Mouse (Mus musculus) spleen, postnatal 10 days (tissue): ENCODE results near the gene Stmnd1.
"Not testable (repeated sequence)": the region's sequence is repeated elsewhere in the genome, so short reads cannot be mapped to it uniquely, and the experiment has no call there.

ENCODE experiments used
- DNase-seq, 2 experiments: peaks; one replicate each; pipeline ENCODE4 v3.0.0; 2021 to 2022; ENCODE audit warnings: low spot score in 2 of 2

Stmnd1 gene

GRCm38 (mm10) chr13:46273453-46274110, at the start of gene Stmnd1:
Gene Stmnd1 (plus strand): TSS chr13:46273721.
- DNase-seq, result no peak

DNA sequence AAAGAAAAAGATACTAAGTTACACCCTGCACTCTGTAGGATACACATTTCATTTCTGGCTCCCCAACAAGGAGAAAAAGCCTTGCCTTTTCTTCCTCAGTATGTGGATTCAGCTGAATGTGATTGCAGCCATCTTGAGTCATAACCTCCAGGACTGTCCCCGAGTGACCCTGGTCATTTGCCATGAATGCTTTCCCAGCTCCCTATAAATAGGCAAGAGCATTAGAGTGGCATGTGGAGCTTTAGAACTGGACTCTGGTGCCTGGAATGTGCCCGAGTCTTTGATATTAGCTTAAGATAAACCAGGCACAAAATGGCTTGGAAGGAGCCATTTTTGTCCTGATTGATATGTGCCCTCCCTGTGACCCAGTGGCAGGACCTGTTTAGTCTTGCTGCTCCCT, 46.6 kb upstream of the Stmnd1 start:
- DNase-seq, result no peak

DNA sequence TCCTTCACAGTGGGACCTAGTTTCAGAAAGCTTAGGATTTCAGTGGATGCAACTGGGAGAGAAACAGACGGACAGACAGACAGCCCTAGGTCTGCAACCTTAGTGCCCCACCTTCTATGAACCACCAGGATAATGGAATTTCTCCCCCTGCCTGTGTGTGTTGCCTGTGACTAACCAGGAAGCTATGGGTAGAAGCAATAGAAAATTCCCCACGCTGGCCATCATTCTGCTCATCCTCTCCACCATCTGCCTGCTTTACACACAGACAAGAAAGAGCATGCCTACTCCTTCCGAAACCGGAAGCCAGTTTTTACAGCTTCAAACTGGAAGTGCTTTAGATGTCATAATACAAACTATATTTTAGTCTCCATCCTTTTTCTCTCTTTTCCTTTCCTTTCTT, 46.0 kb upstream of the Stmnd1 start:
- no peak for DNase-seq

DNA sequence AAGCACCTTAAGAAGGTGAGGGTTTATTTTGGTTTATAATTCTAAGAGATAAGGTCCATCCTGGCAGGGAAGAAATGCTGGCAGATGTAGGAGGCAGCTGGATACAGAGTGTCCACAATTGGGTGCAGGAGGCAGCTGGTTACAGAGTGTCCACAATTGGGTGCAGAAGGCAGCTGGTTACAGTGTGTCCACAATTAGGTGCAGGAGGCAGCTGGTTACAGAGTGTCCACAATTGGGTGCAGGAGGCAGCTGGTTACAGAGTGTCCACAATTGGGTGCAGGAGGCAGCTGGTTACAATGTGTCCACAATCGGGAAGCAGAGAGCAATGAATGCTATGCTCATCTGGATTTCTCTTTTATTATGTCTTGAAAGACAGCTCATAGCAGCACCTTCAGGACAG, 44.8 kb upstream of the Stmnd1 start:
- not testable (repeated sequence) for DNase-seq

GRCm38 (mm10) chr13:46231514-46232085, 41.9 kb upstream of the Stmnd1 start:
- no peak for DNase-seq

GRCm38 (mm10) chr13:46237723-46238349, 35.7 kb upstream of the Stmnd1 start:
- no peak for DNase-seq

DNA sequence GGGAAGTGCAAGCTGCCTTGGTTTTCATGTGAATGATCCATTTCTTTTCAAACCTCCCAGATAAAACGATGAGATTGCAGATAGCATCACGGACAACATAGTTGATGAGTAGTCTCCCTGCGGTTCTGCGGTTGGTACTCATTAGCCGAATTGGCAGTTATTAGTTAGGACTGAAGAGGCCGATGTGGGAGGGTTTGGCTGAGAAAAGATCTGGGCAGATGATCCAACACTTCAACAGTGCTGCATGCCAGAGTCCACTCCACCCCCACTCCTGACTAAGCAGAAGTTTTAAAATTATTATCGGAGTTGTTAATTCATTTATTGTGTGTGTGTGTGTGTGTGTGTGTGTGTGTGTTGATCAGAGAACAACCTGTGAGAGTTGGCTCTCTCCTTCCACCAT, 34.7 kb upstream of the Stmnd1 start:
- no peak for DNase-seq

- no peak for DNase-seq
Measured at GRCm38 (mm10) chr13:46241391-46242188, 31.9 kb upstream of the Stmnd1 start.

DNA sequence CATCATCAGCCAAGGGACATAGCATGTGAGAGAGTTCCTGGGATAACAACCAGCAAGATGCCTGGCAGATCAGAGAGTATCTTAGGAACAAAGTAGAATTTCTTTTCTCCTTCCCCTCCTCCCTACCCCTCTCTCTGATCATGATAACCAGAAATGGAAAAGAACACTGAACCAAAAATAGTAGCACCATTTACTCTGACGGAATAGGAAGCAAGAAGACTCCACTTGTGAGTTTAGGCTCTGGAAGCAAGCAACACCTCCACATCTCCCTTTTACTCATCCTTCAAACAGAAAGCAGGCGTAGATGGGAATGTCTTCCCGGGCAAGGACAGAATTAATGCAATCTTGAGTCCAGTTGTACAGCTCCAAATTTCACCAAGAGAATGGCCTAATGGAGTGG, 19.8 kb upstream of the Stmnd1 start:
- no peak for DNase-seq

DNA sequence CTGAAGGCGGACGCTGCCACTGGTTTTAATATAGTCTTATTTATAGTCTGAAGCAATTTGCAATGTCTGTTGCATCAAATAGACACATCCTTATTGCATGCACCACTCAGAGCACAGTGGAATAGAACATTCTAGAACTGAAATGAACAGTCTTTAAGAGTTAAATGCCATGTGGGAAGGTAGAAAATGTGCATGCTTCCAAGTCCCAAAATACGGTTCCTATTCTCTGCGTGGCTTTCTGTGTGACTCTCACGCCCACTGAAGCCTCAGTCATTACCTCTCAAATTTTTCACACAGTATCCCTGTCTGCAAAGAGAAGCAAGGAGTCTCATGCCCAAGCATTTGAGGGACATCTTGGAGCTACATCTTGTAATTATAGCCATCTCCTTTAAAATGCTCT, 19.4 kb upstream of the Stmnd1 start:
- no peak for DNase-seq

DNA sequence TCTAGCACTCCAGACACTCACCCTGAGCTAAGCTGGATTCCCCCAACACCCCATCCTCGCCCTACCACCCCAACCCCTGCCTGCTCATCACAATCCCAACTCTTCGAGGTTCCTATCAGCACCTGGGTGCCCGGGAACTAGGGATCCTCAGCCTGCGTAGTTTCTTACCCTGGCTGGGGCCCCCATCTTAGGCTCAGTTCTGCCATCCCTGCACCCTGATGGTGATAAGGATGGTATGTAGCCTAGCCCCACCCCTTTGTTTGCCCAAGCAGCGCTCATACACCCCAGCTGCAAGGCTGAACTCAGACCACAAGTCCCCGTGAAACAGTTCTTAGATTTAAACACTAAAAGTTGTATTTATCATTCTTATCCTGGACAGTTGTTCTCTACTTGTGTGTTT, 17.9 kb upstream of the Stmnd1 start:
- DNase-seq, result no peak

GRCm38 (mm10) chr13:46257847-46258246, 15.7 kb upstream of the Stmnd1 start:
- peak in 1 of 2 experiments; percentile 59 for DNase-seq

DNA sequence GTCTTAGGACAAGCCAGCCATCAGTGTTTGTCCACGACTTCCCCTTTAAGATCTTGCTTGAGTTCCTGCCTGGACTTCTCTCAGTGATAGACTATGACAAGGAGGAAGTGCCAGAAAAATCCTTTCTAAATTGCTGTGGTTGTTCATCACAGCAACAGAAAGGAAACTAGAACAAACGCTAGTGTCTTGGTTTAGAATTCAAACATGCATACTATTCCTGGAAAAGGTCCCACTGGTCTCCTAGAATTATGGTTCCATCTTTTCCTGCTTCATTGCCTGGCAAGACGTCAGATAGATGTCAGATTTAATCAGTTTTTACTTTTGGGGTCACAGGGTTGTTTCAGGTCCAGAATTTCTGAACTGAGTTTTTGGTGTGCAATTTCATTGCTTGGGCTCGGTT, 14.0 kb upstream of the Stmnd1 start:
- DNase-seq, result no peak

DNA sequence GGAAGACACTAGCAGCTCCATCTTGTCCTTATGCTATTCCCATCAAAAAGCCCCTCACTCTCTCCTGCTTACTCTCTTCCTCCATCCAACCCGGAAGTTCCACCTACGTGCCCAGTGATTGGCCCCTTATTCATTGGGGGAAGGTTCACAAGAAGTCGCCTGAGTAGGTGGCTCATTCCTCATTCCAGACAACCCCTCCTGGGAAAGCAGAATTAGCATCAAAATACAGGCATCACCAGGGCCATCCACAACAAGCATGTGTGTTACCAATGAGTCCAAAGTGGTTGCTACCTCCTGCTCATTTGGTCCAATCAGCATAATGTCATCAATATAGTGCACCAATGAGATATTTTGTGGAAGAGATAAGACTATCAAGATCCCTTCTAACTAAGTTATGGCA, 12.3 kb upstream of the Stmnd1 start:
- no peak for DNase-seq

GRCm38 (mm10) chr13:46267783-46268182, 5.7 kb upstream of the Stmnd1 start:
- DNase-seq, result no peak

DNA sequence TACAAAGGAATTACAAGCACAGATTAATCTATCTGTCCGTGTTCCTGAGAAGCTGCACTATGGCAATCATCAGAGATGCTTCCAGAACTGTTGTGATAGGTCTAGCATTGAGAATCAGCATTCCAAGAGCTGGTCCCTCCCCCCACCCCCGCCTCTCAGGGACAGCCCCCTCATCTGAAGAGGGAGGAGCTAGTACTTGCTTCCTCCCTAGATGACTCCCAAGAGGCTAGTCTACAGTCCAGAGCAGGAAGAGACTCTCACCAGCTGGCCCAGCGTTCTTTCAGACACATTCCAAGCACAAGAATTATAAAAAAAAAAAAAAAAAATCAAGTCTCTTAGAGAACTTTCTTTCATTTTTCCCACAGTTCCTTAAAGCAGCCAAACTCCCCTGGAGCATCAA, 5.2 kb upstream of the Stmnd1 start:
- DNase-seq, result no peak

GRCm38 (mm10) chr13:46268815-46269445, 4.6 kb upstream of the Stmnd1 start:
- DNase-seq, result no peak

DNA sequence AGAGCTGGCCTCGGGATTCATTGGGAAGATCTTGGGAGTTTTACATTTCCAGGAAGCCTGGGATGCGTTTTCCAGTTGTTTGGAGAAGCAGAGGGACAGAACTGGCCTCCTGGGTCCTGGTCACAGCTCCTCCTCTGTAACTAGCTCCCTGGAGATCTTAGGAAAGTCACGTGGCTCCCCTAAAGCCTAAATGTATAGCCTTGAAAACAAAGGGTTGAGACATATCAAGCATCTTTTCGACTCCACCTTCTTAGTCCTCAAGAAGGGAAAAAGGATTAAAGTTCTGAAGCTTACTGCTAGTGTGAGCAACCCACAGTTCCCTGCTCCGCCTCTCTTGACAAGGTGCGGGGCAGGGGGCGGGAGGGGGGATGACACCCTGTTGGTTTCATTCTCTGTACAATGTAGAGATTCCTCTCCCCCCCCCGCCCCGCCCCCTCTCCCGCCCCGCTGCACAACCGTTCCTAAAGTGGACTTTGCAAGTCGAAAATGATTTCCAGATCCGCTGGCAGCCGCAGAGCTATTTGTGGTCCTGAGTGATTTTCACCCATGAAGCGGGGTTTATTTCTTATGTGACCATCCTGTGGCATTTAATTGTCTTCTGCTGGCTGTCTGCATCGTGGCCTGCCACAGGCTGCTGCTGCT, 589 bp upstream of the Stmnd1 start:
- DNase-seq, result no peak

DNA sequence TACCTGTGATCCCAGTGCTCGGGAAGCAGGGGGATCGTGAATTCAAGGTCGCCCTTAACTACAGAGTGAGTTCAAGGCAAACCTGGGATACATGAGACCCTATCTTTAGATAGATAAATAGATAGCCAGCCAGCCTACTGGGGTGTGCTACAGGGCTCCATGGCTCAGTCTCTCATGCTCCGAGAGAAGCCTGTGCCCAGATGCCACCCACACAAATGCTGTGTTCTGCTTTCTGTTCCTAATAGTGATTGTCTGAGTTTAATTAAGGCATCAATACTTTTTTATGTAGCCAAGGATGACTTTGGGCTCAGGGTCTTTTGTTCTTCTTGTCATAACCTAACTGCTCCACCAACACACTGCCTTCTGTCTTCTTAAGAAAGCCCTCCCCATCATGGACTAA, 2.2 kb downstream of the Stmnd1 start:
- DNase-seq, result no peak

- DNase-seq, result no peak
Measured at GRCm38 (mm10) chr13:46282543-46282942, 9.0 kb downstream of the Stmnd1 start.

DNA sequence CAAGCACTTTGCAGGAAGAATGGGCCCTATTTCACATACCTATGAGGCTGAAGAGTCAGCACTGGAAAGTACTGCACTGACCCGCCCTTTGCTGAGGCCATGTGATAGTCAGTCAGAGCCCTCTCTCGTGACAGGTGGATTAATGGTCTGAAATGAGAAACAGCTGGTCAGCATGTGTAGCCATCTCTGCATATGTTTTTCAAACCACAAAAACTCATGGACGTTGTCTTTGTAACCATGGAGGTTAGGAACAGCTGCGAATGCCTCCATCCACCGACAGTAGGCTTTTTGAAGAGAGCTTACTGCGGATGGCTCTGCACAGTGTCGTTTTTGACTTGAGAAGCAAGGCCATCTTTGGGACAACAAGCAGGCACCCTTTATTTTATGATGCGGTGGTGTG, 14.3 kb downstream of the Stmnd1 start:
- DNase-seq, result no peak

- no peak for DNase-seq
Measured at GRCm38 (mm10) chr13:46288372-46288771, 14.9 kb downstream of the Stmnd1 start.
